Mouse (Mus musculus) neutrophil, adult 5-6 weeks (primary cell): ENCODE measurements around the gene Rbbp5. TPM values are rescaled to one million over a fixed set of nuclear protein-coding genes. Genes with fewer than 3 reads are reported as not detected.
A peak's percentile ranks its signal among the peaks of the same experiment; 100 is the strongest.

Source experiments
- ATAC-seq: fragments of 151-379, 151-347 bp; 2 replicates; pipeline ENCODE4 v1.8.0; 2017; ENCODE audit warnings: mild to moderate bottlenecking, moderate TSS enrichment; ENCODE audit not compliant: insufficient number of reproducible peaks, poor library complexity, low FRiP score, severe bottlenecking; ENCODE audit errors: extremely low read depth
- total RNA-seq: library from RNA; stranded (forward); fragments of 200-1000 nt; gene quantifications from 2 replicates; pipeline ENCODE4 v1.2.3, GENCODE M21; 2017

The Rbbp5 gene
- total RNA-seq, 1 experiment from 2014 or later = 49.8 TPM

GRCm38 (mm10) chr1:132481619-132482018 lies 4.5 kb downstream of the Rbbp5 start:
- no peak for ATAC-seq

- ATAC-seq = no peak
These were observed 6.1 kb downstream of the Rbbp5 start for GRCm38 (mm10) chr1:132483234-132483633.

GRCm38 (mm10) chr1:132483759-132484158 lies 6.6 kb downstream of the Rbbp5 start:
- no peak for ATAC-seq

GRCm38 (mm10) chr1:132500535-132500934 lies 23.4 kb downstream of the Rbbp5 start:
- ATAC-seq = no peak

GRCm38 (mm10) chr1:132505155-132505554 lies 28.0 kb downstream of the Rbbp5 start:
- no peak for ATAC-seq

- no peak for ATAC-seq
These were observed 28.9 kb downstream of the Rbbp5 start, which contains the start of gene Tmem81 for GRCm38 (mm10) chr1:132506058-132506457. Tmem81 (plus strand) TSS chr1:132506230.

- no peak for ATAC-seq
These were observed 29.5 kb downstream of the Rbbp5 start for GRCm38 (mm10) chr1:132506656-132507055.

GRCm38 (mm10) chr1:132509771-132510170 lies 32.6 kb downstream of the Rbbp5 start:
- no peak for ATAC-seq

GRCm38 (mm10) chr1:132511521-132511920 lies 34.4 kb downstream of the Rbbp5 start:
- ATAC-seq = no peak

GRCm38 (mm10) chr1:132512106-132512505 lies 34.9 kb downstream of the Rbbp5 start:
- ATAC-seq = no peak

- no peak for ATAC-seq
These were observed 38.2 kb downstream of the Rbbp5 start for GRCm38 (mm10) chr1:132515339-132515738.

GRCm38 (mm10) chr1:132516776-132517175 lies 39.6 kb downstream of the Rbbp5 start:
- no peak for ATAC-seq

- no peak for ATAC-seq
These were observed 41.5 kb downstream of the Rbbp5 start for GRCm38 (mm10) chr1:132518621-132519020.

GRCm38 (mm10) chr1:132519734-132520133 lies 42.6 kb downstream of the Rbbp5 start:
- no peak for ATAC-seq

GRCm38 (mm10) chr1:132520764-132521163 lies 43.6 kb downstream of the Rbbp5 start:
- peak; percentile 56 for ATAC-seq

- ATAC-seq = no peak
These were observed 45.9 kb downstream of the Rbbp5 start for GRCm38 (mm10) chr1:132523048-132523447.

GRCm38 (mm10) chr1:132523920-132524319 lies 46.8 kb downstream of the Rbbp5 start:
- ATAC-seq = no peak

GRCm38 (mm10) chr1:132525832-132526231 lies 48.7 kb downstream of the Rbbp5 start:
- ATAC-seq = peak; percentile 28; the same call in 1 of the 2 replicates

- ATAC-seq = no peak
These were observed 50.9 kb downstream of the Rbbp5 start for GRCm38 (mm10) chr1:132528071-132528470.

- no peak for ATAC-seq
These were observed 51.6 kb downstream of the Rbbp5 start for GRCm38 (mm10) chr1:132528647-132529334.

- ATAC-seq = no peak
These were observed 53.5 kb downstream of the Rbbp5 start for GRCm38 (mm10) chr1:132530631-132531191.
